Mouse (Mus musculus): ENCODE results near the gene Gm5114.
"Not testable (repeated sequence)": the region's sequence is repeated elsewhere in the genome, so short reads cannot be mapped to it uniquely, and the experiment has no call there.

Gm5114 gene

GRCm38 (mm10) chr7:39413060-39413459, at the start of gene Gm5114:
Gene Gm5114, minus strand, starts transcription at chr7:39413160.
- DNase-seq (ENCODE audit: low read depth, low spot score): not testable (repeated sequence)

GRCm38 (mm10) chr7:39455806-39456205, 42.8 kb upstream of the Gm5114 start:
- DNase-seq (ENCODE audit: low read depth, low spot score): peak; percentile 43

- DNase-seq (ENCODE audit: low read depth, low spot score): peak; percentile 82
Observed at GRCm38 (mm10) chr7:39449260-39450021, 36.5 kb upstream of the Gm5114 start.

GRCm38 (mm10) chr7:39448626-39449242, 35.8 kb upstream of the Gm5114 start:
- DNase-seq (ENCODE audit: low read depth, low spot score): no peak

- no peak for DNase-seq (ENCODE audit: low read depth, low spot score)
Observed at GRCm38 (mm10) chr7:39441237-39441636, 28.3 kb upstream of the Gm5114 start.

- DNase-seq (ENCODE audit: low read depth, low spot score): no peak
Observed at GRCm38 (mm10) chr7:39440362-39440761, 27.4 kb upstream of the Gm5114 start.
